Mouse (Mus musculus) lung, postnatal 0 days (tissue): ENCODE results near the gene Sod2. TPM values are rescaled to one million over a fixed set of nuclear protein-coding genes. Genes with fewer than 3 reads are reported as not detected.
"Not testable (repeated sequence)": the region's sequence is repeated elsewhere in the genome, so short reads cannot be mapped to it uniquely, and the experiment has no call there.

ENCODE experiments used
- ATAC-seq: fragments of 200-750 bp; cut with Nextera tagmentation; 2 replicates; pipeline ENCODE4 v1.8.0; 2017; ENCODE audit warnings: moderate library complexity
- DNase-seq: peaks from one replicate; pipeline ENCODE4 v3.0.0-alpha.2; 2016; ENCODE audit warnings: low spot score
- H3K27ac ChIP-seq: fragments of 300-500 bp; sonication (generic); 2 replicates; pipeline ENCODE4 v1.5.1; 2014; ENCODE audit warnings: antibody characterized with exemption, mild to moderate bottlenecking, low read length, mixed read lengths
- H3K27me3 ChIP-seq: fragments of 300-500 bp; sonication (generic); replicated peaks from 2 replicates; pipeline ENCODE4 v1.6.1; 2014; ENCODE audit warnings: low read length, mixed read lengths; ENCODE audit not compliant: insufficient read depth
- H3K36me3 ChIP-seq: fragments of 300-500 bp; sonication (generic); 2 replicates; pipeline ENCODE4 v1.6.1; 2014; ENCODE audit warnings: low read length, mixed read lengths; ENCODE audit not compliant: insufficient read depth
- H3K4me1 ChIP-seq: fragments of 300-500 bp; sonication (generic); 2 replicates; pipeline ENCODE4 v1.6.1; 2014; ENCODE audit warnings: antibody characterized with exemption, low read depth, low read length, mixed read lengths; ENCODE audit not compliant: insufficient read depth
- H3K4me2 ChIP-seq: fragments of 300-500 bp; sonication (generic); replicated peaks from 2 replicates; pipeline ENCODE4 v1.6.1; 2014; ENCODE audit warnings: low read depth, mild to moderate bottlenecking, low read length, moderate library complexity, mixed read lengths
- H3K4me3 ChIP-seq: fragments of 300-500 bp; sonication (generic); 2 replicates; pipeline ENCODE4 v1.5.1; 2014; ENCODE audit warnings: low read depth, low read length
- H3K9ac ChIP-seq: fragments of 300-500 bp; sonication (generic); replicated peaks from 2 replicates; pipeline ENCODE4 v1.6.1; 2014; ENCODE audit warnings: low read depth, mild to moderate bottlenecking
- H3K9me3 ChIP-seq: fragments of 300-500 bp; sonication (generic); 2 replicates; pipeline ENCODE4 v1.6.1; 2016; ENCODE audit warnings: low read length, mixed read lengths
- CTCF ChIP-seq: IDR thresholded peaks from 2 replicates; pipeline ENCODE4 v1.5.1; 2016; ENCODE audit warnings: antibody characterized with exemption, mild to moderate bottlenecking
- EP300 ChIP-seq: IDR thresholded peaks from 2 replicates; pipeline ENCODE4 v1.6.1; 2016; ENCODE audit warnings: antibody characterized with exemption, mild to moderate bottlenecking, control low read depth
- WGBS: fragments of 180-500 bp; shearing (Covaris S2); extraction: QIAGEN DNeasy Blood & Tissue Kit; methylation state at CpG from one replicate; pipeline ENCODE4 v1.1.7; 2014; 5-methylcytosine and 5-hydroxymethylcytosine counted together
- polyA plus RNA-seq: library from polyadenylated mRNA; unstranded; fragments of >200 nt; fragmentation: Nextera tagmentation; extraction: Ambion mirVana; gene quantifications from 2 replicates; pipeline ENCODE4 v1.2.1, GENCODE M21; 2015

Gene Sod2
- polyA plus RNA-seq, 1 experiment from 2014 or later = 195 TPM

DNA sequence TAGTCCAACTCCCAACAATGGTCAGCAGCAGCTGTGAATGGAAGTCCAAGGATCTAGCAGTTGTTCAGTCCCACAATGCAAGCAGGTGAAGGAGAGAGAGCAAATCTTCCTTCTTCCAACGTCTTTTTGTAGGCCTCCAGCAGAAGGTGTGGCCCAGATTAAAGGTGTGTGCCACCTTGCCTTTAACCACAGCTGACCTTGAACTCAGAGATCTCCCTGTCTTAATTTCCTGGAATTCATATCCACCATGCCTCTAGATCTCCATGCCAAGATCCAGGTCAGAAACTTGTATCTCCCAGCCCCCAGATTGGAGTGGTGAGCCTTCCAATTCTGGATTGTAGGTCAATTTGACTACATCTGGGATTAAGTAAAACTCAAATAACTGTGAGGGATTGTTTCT is 12.6 kb upstream of the Sod2 start, which contains the start of gene Wtap:
Gene Wtap, minus strand, starts transcription at position 101 of the 400 bp plus-strand sequence.
- Histone ChIP-seq H3K27ac (peak within 1 kb of the TSS; percentile 100), H3K36me3 (no peaks in the 10 kb centered on the region), H3K4me1 (no peaks in the 10 kb centered on the region; the same call in 1 of the 2 replicates), H3K9me3 (no peaks in the 10 kb centered on the region), H3K9ac (peak within 1 kb of the TSS; percentile 100), H3K4me2 (peak within 1 kb of the TSS; percentile 81), H3K27me3 (no peaks in the 10 kb centered on the region), H3K4me3 (peak within 1 kb of the TSS; percentile 100)
- 75% methylated on average over 1 of the region's 1 CpGs for WGBS
- TF ChIP-seq EP300 (no peak), CTCF (no peak)
- no peak for ATAC-seq
- no peak for DNase-seq

DNA sequence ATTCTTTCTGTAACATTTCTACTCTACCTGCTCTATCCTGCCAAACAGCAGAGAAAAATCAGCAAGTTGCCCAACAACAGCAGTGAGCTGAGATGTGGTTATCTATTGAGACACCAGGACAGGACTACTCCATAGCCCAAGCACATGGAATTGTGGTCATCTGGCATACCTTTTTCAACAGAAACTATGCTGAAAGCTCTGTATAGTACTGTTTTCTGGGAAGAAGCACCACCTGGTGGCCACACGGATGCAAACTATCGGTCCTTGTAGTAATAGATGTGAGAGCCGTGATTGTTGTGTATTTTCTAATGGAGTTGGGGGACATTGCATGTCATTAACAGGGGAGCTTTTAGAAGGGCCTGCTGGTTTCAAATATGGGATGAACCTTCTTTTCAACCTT is 10.3 kb upstream of the Sod2 start:
- no peaks in the 10 kb centered on the region for H3K4me1 ChIP-seq
- TF ChIP-seq CTCF (peak; percentile 79), EP300 (no peak)
- H3K4me2 ChIP-seq = no peak overlapping the region
- no peak overlapping the region for H3K27ac ChIP-seq
- DNase-seq = peak; percentile 77
- no peaks in the 10 kb centered on the region for H3K9me3 ChIP-seq
- no peaks in the 10 kb centered on the region for H3K36me3 ChIP-seq
- no peak overlapping the region for H3K9ac ChIP-seq
- ATAC-seq = no peak
- WGBS = 12% methylated on average over 3 of the region's 3 CpGs
- no peaks in the 10 kb centered on the region for H3K27me3 ChIP-seq
- no peak overlapping the region for H3K4me3 ChIP-seq

DNA sequence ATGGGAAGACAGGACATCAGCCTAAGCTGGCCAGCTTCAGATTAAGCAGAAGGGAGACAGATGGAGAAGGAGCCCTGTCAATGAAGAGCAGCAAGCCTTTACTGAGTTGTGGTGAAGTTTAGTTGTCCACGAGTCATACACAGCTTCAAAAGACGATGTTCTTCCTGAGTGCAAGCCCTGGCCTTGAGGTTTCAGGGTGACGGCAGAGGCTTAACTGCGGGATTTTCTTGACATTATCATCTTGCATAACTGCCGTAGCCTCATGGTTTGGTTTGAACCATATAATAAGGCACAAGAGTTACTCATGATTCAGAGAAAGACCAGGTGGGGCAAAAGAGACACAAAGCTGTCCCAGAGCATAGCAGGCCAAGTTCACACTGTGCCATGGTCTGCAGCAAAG is 8.8 kb upstream of the Sod2 start:
- Histone ChIP-seq H3K4me3 (no peak overlapping the region), H3K27me3 (no peaks in the 10 kb centered on the region), H3K4me1 (no peaks in the 10 kb centered on the region), H3K27ac (no peak overlapping the region), H3K36me3 (no peaks in the 10 kb centered on the region), H3K9me3 (no peaks in the 10 kb centered on the region), H3K4me2 (no peak overlapping the region), H3K9ac (no peak overlapping the region)
- no peak for TF ChIP-seq EP300
- TF ChIP-seq CTCF = no peak
- 86% methylated on average over 5 of the region's 5 CpGs for WGBS
- no peak for DNase-seq
- ATAC-seq = no peak

DNA sequence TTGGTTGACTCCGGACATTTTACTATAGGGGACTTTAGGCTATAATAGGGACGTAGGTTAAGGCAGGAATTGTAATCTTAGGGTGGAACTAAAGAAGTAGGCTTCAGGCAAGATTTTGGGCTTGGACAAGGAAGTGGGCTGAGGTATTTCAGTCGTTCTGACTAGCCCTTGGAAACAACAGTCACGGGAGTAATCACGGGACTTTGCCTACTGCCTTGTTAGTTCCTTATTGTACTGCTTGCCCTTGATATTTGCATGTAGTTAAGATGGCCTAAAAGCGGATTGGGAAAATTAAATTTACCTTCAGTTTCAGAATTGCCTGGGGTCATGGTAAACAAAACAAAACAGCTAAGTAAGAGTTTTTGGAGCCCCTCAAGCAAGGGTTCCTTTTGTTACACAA is 7.6 kb upstream of the Sod2 start:
- no peak overlapping the region for H3K27ac ChIP-seq
- no peak for DNase-seq
- H3K27me3 ChIP-seq = no peaks in the 10 kb centered on the region
- H3K4me3 ChIP-seq = no peak overlapping the region
- H3K36me3 ChIP-seq = no peaks in the 10 kb centered on the region
- no peak for ATAC-seq
- no peak overlapping the region for H3K4me2 ChIP-seq
- H3K9me3 ChIP-seq = no peaks in the 10 kb centered on the region
- no peak overlapping the region for H3K9ac ChIP-seq
- 81% methylated on average over 6 of the region's 6 CpGs for WGBS
- H3K4me1 ChIP-seq = no peaks in the 10 kb centered on the region
- no peak for TF ChIP-seq CTCF
- no peak for TF ChIP-seq EP300

DNA sequence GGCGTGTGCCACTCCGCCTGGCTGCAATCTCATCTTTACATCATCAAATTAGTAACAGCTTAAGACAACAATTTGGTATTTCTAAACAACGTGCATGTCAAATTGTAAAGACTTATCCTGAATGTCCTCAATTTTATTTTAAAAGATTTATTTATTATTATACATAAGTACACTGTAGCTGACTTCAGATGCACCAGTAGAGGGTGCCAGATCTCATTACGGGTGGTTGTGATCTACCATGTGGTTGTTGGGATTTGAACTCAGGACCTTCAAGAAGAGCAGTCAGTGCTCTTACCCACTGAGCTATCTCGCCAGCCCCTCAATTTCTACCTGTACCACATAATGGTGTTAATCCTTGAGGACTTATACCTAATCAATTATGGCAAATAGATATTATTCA is 4.4 kb upstream of the Sod2 start:
- not testable (repeated sequence) for H3K36me3 ChIP-seq, H3K9ac ChIP-seq, H3K27ac ChIP-seq, H3K4me2 ChIP-seq, H3K4me3 ChIP-seq, DNase-seq, H3K27me3 ChIP-seq, H3K9me3 ChIP-seq, ATAC-seq, H3K4me1 ChIP-seq
- peak; percentile 23; the same call in 1 of the 2 replicates for TF ChIP-seq CTCF
- 95% methylated on average over 5 of the region's 5 CpGs for WGBS

DNA sequence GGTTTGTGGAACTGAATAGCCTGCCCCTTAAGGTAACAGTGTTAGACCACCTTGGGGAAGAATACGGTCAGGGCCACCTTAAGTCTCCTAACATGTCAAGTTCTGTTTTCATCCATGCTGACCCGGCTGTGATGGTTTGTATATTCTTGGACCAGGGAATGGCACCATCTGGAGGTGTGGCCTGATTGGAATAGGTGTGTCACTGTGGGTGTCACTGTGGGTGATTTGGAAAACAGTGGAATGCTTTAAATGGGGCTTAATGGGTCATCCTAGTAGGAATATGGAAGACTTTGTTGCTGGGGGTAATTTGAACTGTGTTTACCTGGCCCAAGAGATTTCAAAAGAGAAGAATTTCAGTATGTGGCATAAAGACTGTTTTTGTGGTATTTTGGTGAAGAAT is 2.2 kb upstream of the Sod2 start:
- not testable (repeated sequence) for H3K4me2 ChIP-seq, H3K36me3 ChIP-seq, ATAC-seq, H3K4me1 ChIP-seq, H3K27me3 ChIP-seq, H3K9me3 ChIP-seq, H3K27ac ChIP-seq, H3K9ac ChIP-seq, DNase-seq, H3K4me3 ChIP-seq
- 55% methylated on average over 2 of the region's 2 CpGs for WGBS

DNA sequence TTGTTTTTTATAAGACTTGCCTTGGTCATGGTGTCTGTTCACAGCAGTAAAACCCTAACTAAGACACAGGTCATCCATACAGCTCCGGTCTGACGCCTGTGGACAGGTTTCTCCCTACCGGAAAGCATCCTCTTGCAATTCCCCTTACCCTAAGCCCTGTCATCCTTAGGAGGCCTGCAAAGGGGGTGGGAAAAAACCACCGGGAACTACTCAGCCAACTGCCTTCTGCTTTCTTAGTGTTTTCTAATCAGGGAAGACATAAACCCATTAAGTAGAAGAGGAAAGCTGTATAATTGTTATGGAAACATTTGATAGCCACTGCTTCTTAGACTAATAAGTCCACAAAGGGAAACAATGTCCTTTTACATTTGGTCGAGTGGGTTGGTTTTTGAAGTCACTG is 338 bp downstream of the Sod2 start:
- Histone ChIP-seq H3K4me3 (peak overlapping the region; percentile 89), H3K36me3 (no peaks in the 10 kb centered on the region), H3K4me2 (peak overlapping the region; percentile 85), H3K27me3 (no peaks in the 10 kb centered on the region), H3K9me3 (no peaks in the 10 kb centered on the region), H3K27ac (peak overlapping the region; percentile 64), H3K4me1 (peaks cover 9% of the 10 kb centered on the region; the same call in 1 of the 2 replicates), H3K9ac (peak overlapping the region; percentile 43; the same call in 1 of the 2 replicates)
- no peak for DNase-seq
- 54% methylated on average over 5 of the region's 5 CpGs for WGBS
- TF ChIP-seq EP300 (no peak), CTCF (no peak)
- ATAC-seq = no peak
